Mouse (Mus musculus): Measurements from ENCODE around the gene Lrif1.
A peak's percentile ranks its signal among the peaks of the same experiment; 100 is the strongest.
"Not testable (repeated sequence)": the region's sequence is repeated elsewhere in the genome, so short reads cannot be mapped to it uniquely, and the experiment has no call there.

The Lrif1 gene

DNA sequence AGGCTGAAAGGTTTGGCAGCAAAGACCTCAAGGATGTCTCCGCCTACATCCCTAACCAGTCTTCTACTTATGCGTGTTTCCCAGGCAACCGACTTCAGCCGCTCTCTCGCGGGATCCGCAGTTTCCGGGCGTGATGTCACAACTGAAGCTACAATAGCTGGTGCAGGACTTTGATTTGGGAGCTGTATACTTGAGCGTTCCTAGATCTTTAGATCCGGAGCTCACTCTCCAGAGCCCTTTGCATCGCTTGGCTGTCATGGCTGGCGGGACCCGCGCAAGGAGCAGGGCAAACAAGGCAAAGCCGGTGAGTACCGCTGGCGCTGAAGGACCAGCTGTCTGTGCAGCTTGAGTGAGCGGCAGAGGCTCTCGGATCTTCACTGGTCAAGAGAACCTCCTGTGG is at the start of gene Lrif1:
Gene Lrif1 (plus strand): TSS at position 158 of the 400 bp plus-strand sequence.
- DNase-seq (ENCODE audit: low read depth, low spot score): peak; percentile 58

- not testable (repeated sequence) for DNase-seq (ENCODE audit: low read depth, low spot score)
Measured at GRCm38 (mm10) chr3:106672811-106673210, 12.0 kb upstream of the Lrif1 start.

- no peak for DNase-seq (ENCODE audit: low read depth, low spot score)
Measured at GRCm38 (mm10) chr3:106685381-106685780, 594 bp downstream of the Lrif1 start.

GRCm38 (mm10) chr3:106721397-106722027 is 36.7 kb downstream of the Lrif1 start:
- peak; percentile 93 for DNase-seq (ENCODE audit: low read depth, low spot score)

DNA sequence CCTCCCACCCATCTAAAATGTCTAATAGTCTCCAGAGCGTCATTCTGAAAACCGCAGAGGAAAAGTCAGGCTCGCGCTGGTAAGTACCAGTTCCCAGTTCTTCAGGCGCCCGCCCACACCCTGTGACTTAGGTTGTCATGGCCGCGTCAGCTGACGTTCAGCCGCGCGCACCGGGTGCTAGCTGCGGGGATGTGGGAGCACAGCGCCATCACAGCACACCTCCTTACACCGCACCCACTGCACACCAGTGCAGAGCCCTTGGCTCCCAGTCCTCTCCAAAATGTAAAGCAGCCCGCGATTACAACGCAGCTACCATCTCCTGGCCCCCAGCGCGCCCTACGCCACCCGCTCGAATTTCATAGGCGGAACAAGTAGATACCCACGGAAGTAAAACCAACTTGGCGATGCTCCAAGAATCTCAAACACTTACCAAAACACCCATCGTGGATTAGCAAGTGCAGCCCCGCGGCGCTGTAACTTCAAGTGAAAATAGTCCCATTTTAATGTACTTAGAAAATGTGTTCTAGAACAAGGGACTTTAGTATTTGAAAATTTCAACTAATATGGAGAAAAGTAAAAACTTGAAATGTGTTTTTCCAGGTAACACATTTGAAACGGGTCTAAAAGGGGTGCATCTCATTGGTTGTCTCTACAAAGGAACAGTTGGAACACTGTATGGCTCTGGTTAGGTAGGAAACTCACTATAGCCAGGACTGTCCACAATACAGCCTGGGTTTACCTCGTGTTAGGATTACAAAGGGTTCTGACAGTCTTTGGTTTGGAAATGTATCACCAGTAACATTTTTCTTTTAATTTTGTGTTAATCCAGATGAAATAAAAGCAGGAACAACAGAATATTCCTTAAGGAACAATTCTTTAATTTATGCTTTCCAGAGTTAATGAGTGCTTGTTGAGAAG is 37.5 kb downstream of the Lrif1 start:
- peak; percentile 72 for DNase-seq (ENCODE audit: low read depth, low spot score)

DNA sequence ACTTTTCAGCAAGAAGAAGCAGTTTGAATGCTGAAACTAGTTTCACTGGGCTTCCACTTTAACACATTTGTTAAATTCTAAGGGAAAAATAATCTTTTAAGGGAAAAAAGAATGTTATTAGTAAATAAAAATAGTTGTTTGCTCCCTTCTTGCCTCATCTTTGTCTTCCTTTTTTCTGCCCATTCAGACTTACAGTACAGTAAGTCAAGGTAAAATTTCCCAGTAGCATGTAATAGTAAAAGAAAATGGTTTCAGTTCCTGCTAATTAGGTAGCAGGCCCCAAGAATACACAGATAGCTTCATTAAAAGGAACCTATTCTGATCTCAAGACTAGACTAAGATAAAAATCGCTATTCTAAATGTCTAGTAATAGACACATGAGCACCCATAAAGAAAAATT is 71.1 kb downstream of the Lrif1 start:
- DNase-seq (ENCODE audit: low read depth, low spot score): no peak

- DNase-seq (ENCODE audit: low read depth, low spot score): no peak
Measured at GRCm38 (mm10) chr3:106771834-106772233, 87.0 kb downstream of the Lrif1 start.

GRCm38 (mm10) chr3:106785130-106785529 is 100.3 kb downstream of the Lrif1 start:
- DNase-seq (ENCODE audit: low read depth, low spot score): no peak
